Mouse (Mus musculus) layer of hippocampus, adult 9-11 months (tissue): Measurements from ENCODE around the gene Pde6c.
A peak's percentile ranks its signal among the peaks of the same experiment; 100 is the strongest.

Experiments
- DNase-seq: peaks from one replicate; pipeline ENCODE4 v3.0.0; 2022

The Pde6c gene

DNA sequence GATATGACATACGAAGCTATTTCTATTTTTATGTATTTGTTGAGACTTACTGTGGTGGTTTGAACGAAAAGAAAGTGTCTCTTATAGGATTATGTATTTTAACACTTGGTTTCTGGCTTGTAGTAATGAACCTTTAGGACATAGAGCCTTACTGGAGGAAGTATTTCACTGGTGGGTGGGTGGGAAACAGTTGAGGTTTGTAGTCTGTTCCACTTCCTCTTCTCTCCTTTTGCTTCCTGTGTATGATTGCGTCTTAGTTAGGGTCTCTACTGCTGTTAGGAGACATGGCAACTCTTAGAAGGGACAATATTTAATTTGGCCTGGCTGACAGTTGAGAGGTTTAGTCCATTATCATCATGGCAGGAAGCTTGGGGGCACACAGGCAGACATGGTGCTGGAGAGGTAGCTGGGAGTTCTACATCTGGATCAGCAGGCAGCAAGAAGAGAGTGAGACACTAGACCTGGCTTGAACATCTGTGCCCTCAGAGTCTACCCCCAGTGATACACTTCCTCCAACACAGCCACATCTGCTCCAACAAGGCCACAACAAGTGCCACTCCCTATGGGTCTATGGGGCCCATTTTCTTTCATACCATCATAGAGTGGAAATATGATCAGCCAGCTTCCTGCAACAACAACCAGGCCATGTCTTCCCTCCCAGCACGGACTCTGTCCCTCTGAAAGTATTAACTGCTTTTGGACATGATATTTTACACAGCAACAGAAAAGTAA lies 11.1 kb downstream of the Pde6c start:
- DNase-seq: no peak

DNA sequence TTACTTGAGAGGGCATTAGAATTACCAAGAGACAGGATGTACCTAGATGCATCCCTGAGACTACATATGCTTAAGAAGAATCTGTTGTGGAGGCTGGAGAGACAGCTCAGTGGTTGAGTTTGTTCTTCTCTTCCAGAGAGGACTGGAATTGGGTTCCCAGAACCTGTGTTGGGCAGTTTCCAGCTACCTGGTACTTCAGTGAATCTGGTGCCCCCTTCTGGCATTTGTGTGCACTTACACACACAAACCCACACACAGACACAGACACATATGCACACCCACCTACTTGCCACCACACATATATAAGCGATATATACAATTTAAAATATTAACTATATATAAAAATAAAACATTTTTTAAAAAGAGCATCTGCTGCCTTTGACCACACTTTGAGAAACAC lies 23.7 kb downstream of the Pde6c start:
- no peak for DNase-seq

DNA sequence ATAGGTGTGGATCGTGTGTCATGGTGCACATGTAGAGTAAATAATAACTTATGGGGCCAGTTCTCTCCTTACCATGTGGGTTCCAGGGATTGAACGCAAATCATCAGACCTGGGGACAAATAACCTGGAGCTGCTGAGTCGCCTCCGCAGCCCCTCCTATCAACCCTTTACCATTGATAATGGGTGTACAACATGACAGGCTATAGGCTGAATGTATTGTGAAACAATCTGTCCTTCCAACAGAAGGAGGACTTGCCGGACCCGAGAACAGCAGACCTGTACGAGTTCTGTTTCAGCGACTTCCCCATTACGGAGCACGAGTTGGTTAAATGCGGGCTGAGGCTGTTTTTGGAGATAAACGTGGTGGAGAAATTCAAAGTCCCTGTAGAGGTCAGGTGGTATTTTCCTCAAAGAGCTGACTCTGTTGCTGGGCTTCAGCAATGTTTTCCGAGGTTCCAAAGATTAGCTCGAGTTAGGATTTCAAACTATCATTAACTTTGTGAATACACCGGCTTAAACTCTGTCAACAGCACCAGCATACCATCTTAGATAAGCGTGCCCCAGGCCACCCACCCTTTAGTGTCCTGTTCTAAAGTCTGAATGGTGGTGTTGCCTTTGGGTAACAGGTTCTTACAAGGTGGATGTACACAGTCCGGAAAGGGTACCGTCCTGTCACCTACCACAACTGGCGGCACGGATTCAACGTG lies 29.2 kb downstream of the Pde6c start:
- DNase-seq: no peak

DNA sequence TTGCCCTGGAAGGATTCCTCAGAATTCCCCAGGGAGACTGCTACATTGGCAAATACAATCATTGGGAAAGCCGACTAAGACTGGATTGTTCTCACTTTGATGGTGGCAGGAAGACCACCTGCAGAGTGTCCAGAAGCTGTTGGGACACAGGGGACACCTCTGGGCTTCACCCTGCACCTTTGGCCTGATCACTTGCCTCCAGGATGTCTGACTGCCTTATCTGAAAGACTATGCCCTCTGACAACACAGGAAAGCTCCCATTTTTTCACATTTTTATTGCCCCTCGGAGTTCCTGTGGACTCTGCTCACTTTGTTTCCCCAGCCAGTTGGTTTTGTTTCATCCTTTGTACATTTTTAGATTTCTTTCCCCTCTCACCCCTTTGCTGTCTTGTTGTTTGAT lies 32.1 kb downstream of the Pde6c start:
- DNase-seq: no peak

DNA sequence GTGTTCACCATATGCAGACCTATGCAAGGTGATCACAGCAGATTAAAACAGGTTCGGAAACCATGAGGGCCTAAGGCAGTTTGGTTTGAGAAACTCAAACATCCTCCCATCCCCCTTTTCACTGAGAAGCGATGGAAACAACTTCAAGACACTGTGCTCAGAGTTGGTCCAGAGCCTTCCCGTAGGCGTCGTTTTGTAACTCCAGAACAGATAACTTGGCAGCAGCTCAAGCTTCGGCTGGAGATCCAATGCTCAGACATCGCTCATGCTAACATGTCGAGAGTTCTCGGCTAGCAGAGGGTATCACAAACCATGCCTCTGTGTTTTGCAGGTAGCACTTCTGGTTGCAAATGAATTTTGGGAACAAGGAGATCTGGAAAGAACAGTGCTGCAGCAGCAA lies 47.1 kb downstream of the Pde6c start:
- DNase-seq: peak; percentile 21

DNA sequence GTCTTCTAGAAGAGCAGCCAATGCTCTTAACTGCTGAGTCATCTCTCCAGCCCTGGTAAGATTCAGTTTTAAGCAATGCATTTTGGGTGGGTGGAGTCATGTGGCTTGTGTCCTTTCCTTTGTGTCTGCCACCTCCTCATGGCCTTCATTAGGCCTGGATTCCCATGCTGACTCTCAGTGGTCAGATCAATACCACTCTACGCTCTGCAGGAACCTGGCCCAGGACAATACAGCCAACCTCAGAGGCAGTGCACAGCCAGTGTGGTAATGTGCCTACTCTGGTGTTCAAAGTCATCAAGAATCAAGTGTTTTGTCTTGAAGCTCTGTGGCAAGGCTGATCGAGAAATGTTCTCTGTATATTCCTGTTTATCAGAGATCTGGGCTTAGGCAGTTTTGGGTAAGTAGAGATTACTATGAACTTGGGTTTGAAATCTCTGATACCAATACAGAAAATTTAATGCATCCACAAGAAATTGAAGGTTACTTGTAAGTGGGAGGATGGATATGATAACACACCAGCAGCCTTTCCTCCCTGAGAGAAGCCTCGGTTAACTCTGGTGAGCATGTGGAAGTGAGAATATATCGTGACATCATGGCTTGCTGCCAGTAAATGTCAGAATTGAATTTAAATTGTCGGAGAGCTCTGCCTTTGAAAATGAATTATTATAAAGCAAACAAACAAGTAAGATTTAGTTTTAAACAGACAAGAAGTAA lies 54.2 kb downstream of the Pde6c start:
- no peak for DNase-seq

DNA sequence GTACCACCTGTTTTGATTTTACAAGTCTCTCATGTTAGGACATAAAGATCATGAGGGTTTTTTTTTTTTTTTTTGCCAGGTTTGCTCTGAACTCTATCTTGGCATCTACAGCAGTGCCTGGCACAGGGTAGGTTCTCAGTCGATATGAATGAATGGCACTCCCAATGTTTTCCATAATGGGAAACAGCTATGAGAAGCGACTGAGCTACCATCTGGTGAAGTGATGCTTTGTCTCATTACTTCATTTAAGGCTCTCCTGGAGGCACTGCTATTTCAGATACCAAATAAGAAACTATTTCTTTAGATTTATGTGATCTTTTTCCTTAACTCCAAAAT lies 54.7 kb downstream of the Pde6c start:
- peak; percentile 23 for DNase-seq

DNA sequence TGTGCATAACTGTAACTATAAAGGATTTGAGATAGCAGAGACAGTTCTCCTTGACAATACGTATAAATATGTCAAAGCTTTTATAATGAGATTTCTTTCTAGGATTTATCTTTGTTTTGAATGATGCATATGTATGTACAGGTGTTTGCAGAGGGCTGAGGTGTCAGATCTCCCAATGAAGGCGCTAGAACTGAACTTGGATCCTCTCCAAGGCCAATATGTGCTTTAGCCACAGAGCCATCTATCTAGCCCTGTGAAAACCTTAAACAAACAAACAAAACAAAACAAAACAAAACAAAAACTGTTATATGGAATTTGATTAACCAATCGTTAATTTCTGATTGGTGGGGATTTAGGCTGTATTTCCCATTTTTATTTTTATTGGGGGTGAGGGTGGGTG lies 58.0 kb downstream of the Pde6c start:
- DNase-seq: no peak

DNA sequence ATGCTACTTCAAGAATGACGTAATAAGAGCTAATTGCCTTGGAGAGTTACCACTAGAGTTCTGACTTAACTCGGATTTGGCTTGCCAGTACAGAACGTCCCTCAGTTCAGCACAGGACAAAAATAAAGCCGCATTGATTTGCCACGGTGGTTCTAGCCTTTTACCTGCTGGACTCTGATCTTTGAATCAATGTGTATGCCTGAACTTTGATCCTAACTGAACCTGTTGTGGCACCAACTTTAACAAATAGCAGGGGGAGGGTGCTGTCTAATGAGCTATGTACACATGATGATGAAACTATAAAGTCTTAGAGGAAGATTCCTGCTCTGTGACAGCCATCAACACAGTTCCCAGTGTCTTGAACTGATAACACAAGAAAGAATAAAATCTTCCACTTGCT lies 58.9 kb downstream of the Pde6c start:
- DNase-seq: no peak

DNA sequence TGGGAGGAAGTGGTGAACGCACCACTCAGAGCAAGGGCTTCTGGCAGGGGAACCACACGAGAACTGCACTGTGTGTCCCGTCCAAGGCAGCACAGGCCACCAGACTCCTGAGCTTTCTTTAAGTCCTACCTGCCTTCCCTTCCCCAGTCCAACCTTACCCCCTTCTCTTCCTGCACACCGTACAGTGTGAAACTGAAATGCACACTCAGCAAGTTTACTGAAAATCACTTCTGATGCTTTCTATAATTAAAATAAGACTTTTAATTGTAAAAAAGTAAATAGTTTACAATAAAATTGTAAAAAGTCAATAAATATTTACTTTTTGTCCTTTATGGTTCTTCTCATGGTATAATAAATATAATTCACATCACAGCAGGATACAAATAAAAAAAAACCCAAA lies 62.7 kb downstream of the Pde6c start:
- no peak for DNase-seq

DNA sequence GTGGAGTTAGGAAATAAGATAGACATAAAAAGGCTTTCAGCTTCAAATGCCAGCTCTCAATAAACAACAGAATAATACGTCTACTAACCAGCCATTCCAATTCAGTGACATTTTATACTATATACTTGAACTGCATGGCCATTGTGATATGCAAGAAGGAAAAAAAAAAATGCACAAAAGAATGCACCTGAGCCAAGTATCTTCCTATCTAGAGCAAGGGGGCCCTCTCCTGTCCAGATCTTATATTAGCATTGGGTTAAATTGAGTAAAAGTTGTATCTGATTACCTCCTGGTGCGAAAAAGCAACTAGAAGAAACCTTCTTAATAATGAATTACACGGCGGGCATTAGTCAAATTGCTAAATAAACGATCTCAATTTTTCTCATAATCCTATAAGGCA lies 66.2 kb downstream of the Pde6c start:
- DNase-seq: no peak

DNA sequence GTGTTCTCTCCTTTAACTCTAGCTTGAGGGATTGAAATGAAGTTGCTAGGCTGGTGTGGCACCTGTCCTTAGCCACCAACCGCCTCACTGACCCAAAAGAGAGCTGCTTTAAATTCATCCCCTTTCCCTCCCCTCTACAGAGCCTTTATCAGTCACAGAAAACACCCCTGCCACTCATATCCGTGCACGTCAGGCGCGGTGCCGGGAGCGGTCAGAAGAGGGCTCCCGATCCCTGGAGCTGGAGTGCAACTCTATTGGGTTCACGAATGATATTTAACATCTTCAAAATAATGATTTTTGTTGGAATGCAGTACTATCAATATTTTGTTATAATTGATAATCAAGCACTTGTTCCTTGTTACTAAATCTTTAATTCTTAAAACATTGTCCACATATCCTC lies 74.1 kb downstream of the Pde6c start:
- DNase-seq: no peak

DNA sequence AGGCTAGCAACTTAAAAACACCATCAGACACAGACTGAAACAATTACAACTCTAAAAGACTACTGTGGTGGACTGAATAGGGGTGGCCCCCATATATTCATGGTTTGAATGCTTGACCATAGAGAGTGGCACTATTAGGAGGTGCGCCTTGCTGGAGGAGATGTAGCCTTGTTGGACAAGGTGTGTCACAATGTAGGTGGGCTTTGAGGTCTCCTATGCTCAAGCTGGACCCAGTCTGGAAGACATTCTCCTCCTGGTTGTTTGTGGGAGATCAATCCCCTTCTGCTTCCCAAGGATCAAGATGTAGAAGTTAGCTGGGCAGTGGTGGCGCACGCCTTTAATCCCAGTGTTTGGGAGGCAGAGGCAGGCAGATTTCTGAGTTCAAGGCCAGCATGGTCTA lies 85.1 kb downstream of the Pde6c start:
- DNase-seq: no peak

DNA sequence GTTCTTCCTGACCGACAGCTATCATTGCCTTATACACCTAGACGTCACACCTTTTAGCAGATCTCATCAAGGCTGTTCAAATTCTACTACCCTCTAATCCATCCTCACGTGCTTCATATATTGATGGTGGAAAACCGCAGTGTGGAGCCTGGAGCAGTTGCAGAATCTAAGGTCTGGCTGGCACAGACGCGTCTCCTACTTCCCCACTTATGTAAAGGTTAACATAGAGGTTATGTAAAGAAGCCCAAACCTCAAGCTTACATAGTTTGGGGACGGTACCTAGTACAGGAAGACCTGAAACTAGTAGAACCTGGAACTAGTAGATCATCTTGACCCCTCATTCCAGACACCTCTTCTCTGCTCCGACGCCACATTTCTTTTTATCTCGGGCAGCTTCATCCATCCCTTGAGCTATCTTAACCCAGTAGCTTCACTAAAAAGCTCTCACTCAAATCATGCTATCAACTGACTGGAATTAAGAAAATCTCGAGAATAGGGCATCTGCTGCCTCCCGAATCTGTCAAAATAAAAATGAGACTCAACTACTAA lies 90.8 kb downstream of the Pde6c start:
- no peak for DNase-seq

DNA sequence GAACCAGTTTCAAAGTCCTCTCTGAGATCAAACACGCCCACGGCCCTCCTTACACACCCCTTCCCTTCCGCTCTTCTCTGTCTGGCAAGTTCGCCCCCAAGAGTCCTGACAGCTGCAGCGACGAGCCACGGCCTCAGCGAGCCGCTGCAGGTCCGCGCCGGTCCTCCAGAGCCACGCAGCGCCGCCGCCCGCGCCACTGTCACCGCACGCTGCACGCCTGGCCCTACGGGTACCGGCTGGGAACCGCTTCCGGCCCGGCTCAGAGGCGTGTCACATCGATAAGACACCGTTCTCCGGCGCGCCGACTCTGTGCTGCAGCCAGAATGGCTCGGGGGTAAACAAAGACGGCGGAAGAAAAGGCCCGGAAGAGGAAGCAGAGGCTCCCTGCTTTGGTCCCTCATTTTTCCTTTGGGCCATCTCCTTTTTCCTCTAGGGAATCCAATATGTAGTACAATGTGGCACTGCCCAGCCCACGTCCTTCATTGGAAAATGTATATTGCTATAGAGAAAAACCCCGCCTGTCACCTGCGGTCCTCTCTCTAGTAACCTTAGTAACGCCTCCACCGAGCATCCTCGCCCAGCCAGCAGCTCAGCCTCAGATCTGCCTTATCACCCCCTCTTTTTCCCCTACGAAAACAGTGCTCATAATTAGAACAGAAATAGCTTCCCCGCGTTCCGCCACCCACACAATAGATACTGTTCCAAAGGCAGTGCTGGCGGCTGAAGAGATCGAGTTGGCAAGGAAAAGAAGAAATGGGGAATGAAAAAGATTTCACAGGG lies 91.5 kb downstream of the Pde6c start, which contains the start of gene Fra10ac1:
Gene Fra10ac1, minus strand, starts transcription at position 252 of the 780 bp plus-strand sequence.
- DNase-seq: peak; percentile 94

DNA sequence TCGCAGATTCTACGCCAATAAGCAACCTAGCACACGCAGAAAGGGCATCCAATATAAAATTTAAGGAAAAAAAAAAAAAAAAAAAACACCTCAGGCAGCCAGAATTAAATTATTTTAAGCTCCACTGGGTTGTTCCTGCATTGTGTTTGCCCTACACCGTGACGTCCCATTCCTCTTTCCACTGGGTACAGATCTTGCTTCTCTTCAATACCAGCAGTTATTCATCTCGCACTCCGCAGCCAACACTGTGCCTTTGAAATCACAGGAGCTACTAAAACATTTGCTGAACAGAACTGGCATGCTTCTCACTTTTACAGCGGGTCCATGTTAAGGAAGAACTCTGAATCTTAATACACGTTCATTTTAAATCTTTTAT lies 92.1 kb downstream of the Pde6c start:
- DNase-seq: peak; percentile 71

DNA sequence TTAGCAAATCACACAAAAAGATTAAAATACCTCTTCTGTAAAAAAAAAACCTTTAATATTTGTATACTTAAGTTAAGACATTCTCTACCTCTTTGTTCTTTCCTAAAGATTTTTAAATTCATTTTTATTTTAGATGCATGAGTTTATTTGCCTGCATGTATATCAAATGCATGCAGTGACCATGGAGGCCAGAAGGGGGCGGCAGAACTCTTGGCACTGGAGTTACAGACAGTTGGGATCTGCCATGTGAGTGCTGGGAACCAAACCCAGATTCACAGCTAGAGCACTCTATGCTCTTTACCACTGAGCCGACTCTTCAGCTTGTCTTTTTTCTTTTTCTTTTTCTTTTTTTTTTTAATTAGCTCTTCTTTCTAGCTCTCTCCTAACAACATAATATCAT lies 96.1 kb downstream of the Pde6c start:
- DNase-seq: no peak

DNA sequence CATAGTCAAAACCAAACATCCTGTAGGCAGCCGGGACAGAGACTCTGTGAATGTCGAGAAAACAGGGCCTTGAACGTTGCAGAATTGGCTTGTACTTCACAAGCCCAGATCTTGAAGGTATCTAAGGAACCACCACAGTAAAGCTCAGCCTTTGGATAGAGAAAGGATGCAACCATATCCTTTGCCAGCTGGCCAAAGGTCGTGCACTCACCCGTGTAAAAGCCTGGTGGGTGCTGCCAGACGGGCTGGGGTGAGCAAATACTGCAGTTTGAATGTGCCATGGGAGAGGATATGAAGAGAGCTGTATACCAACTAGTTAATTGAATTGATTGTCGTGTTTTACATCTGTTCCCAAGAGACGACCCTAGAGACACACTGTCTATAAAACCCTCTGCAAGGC lies 99.5 kb downstream of the Pde6c start:
- DNase-seq: no peak

DNA sequence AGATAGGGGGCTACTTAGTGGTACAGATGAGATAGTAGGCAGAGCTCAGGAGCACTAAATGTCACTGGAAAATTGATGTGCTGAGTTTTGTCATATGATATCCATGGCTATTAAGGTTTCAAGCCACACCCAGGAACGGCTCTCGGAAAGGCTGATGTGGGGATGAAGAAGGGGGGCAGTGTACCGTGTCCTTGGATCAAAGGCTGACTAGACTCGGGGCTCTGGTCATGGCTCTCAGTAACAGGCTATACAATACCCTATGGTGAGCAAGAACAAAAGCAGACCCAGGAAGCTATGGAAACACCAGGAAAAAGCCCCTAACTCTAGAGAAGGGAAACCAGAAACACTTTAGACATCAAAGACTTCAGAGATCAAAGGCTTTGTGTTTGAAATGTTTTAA lies 99.9 kb downstream of the Pde6c start:
- no peak for DNase-seq
